Mouse (Mus musculus): ENCODE measurements around the gene Ddx23.

Gene Ddx23

DNA sequence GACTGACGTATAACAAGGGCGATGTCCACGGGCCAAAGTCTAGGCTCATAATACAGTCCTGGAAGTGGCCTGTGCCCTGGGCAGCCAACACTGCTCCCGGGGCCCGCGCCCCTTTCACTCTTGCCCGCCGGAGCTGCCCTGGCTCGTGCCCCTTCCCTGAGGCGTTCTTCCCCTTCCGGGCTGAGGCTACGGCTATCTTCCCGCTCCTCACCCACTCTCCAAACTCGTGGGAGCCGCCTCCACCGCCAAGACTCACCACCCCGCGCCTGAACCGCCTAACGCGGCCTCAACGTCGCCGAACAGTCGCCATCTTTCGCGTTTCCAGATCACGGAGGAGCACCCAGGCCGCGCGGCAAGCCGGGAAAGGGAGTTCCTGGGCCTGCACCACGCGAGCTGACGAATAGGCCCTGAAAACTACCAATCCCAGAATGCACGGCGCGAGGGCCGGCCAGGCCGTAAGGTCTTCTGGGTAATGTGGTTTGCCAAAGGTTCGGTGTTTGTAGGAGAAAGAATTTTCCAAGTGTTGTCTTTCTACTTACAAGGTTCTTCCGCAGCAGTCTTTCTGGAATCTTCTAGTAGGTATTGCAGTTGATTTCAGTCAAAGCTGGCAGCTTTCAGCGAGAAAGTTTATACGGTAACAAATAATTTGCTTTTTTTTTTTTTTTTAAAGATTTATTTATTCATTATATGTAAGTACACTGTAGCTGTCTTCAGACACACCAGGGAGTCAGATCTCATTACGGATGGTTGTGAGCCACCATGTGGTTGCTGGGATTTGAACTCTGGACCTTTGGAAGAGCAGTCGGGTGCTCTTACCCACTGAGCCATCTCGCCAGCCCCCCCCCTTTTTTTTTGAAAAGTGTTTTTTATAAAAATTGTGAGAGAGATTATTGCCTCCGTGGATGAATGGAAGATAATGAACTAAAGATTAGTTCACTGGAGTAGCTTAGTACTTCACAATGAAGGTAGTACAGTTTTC lies at the start of gene Ddx23:
TSS of gene Ddx23 (minus strand) at position 328 of the 979 bp plus-strand sequence.
- DNase-seq (ENCODE audit: low read depth) = peak; percentile 97

GRCm38 (mm10) chr15:98710442-98710841 lies 47.7 kb upstream of the Ddx23 start:
- peak; percentile 79 for DNase-seq (ENCODE audit: low read depth)

DNA sequence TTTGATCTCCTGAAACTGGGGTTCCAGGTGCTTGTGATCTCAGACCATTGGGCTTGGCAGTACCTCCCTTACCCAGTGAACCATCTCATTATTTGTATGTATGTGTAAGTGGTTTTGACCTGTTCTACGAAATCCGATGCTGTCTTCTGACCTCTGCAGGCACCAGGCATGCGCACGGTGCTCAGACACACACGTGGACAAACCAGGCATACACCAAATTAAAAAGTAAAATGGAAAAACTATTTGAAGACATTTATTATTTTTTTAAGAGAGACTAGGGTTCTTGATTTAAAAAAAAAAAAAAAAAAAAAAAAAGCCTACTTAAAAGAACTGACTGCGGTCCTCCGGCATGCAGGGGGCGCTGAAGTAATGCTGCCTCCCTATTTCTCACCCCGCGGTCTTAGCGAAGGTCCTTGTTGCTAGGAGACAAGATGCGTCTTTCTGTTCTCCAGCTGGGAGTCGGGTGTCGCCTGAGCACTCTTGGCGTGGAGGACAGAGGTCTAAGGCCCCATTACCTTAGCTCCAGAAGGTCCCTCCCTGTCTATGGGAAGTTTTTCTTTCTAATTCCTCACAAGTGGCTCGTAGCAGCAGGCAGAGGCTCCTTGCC lies 45.2 kb upstream of the Ddx23 start, which contains the start of gene Ccdc65:
TSS of gene Ccdc65 (plus strand) at position 442 of the 607 bp plus-strand sequence.
- peak; percentile 92 for DNase-seq (ENCODE audit: low read depth)

- no peak for DNase-seq (ENCODE audit: low read depth)
Measured at GRCm38 (mm10) chr15:98704312-98704711, 41.6 kb upstream of the Ddx23 start.

- peak; percentile 77 for DNase-seq (ENCODE audit: low read depth)
Measured at GRCm38 (mm10) chr15:98699190-98700105, 36.8 kb upstream of the Ddx23 start.

DNA sequence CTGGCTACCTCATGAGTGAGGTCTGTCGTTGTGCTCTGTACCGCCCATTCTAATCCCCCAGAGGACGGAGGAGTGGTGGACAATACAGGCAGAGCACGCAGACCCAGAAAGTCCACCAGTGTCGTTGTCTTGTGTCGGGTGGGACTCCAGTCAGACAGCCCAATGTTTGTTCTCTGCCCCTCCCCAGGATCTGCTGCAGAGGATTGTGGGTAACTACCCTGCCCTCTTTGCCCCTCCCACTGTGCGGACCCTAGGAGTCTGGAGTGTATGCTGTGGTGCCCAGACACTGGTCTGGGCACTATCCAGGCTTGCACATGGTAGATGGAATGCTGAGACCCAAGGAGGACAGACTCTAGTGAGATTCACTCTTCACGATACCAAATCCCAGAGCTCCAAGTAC lies 33.5 kb upstream of the Ddx23 start:
- DNase-seq (ENCODE audit: low read depth) = no peak

GRCm38 (mm10) chr15:98695726-98696125 lies 33.0 kb upstream of the Ddx23 start:
- DNase-seq (ENCODE audit: low read depth) = no peak

GRCm38 (mm10) chr15:98692171-98692715 lies 29.5 kb upstream of the Ddx23 start:
- DNase-seq (ENCODE audit: low read depth) = peak; percentile 84

- DNase-seq (ENCODE audit: low read depth) = no peak
Measured at GRCm38 (mm10) chr15:98691486-98692147, 28.9 kb upstream of the Ddx23 start.

- DNase-seq (ENCODE audit: low read depth) = no peak
Measured at GRCm38 (mm10) chr15:98689682-98690081, 27.0 kb upstream of the Ddx23 start.

DNA sequence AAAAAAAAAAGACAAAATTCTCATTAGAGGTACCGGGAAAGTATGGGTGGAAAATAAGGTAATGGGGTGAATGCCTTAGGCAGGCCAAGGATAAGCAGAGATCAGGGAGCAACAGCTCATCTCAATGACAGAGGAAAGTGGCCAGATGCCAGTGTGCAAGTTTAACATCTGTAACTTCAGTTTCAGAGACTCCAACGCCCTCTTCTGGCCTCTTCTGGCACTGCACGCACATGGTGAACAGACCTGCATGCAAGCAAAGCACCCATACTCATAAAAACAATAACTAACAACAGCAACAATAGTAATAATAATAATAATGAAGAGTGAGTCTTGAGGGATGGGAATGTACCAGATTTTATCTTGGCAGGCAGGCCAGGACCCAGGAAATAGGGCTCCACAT lies 23.2 kb upstream of the Ddx23 start:
- DNase-seq (ENCODE audit: low read depth) = peak; percentile 41

DNA sequence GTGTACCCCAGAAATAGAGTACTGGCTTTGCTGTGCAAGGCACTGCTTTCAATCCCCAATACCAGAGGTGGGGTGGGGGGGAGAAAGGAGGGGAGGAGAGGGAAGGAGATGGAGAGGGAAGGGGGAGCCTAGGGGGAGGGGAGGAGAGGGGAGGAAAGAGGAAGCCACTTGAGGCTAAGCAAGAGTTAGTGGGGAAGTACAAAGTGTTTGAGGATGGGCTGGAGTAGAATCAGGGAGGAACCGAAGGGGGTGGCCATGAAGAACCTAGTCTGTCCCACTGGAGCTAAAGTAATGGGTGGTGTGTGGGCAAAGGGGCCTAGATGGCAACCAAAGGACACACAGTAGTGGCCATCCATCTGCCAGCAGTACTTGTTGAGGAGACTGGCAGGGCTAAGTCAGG lies 21.1 kb upstream of the Ddx23 start:
- peak; percentile 31 for DNase-seq (ENCODE audit: low read depth)

DNA sequence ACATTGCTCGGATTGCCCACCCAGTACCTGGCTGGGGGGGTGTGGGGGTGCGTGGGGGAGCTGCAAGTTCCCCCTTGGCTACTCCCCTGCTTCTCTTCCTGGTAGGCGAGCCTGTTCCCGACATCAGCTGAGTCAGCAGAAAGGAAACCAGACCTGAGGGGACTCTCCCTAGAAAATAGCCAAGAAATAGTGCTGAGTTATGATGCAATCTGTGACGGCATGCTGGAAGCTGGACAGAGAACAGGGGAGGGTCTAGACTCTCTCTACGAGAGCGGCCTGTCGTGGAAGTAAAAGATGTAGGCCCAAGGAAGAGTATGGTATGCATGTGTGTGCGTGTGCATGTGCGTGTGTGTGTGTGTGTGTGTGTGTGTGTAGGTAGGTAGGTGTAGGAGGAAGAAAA lies 20.5 kb upstream of the Ddx23 start:
- peak; percentile 60 for DNase-seq (ENCODE audit: low read depth)

- no peak for DNase-seq (ENCODE audit: low read depth)
Measured at GRCm38 (mm10) chr15:98681633-98682032, 18.9 kb upstream of the Ddx23 start.

DNA sequence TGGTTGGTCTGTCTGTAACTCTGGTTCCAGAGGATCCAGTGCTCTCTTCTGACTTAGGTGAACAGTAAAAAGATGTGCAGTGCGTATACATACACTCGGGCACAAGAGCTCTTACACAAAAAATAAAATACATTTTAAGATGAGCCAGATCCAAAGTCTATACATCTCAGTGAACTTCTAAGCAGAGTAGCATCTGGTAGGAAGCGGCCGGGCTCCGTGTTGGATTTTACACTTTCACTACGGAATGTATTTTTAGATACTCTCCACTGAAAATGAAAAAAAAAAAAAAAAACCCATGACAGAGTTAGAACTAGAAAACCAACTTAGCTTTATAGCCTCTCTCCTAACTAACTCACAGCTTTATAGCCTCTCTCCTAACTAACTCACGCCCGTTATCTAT lies 18.0 kb upstream of the Ddx23 start:
- no peak for DNase-seq (ENCODE audit: low read depth)

GRCm38 (mm10) chr15:98677977-98678376 lies 15.3 kb upstream of the Ddx23 start:
- DNase-seq (ENCODE audit: low read depth) = no peak

GRCm38 (mm10) chr15:98676940-98677728 lies 14.4 kb upstream of the Ddx23 start, which contains the start of gene Rnd1:
Gene Rnd1 (minus strand): TSS chr15:98677461.
- DNase-seq (ENCODE audit: low read depth) = no peak

DNA sequence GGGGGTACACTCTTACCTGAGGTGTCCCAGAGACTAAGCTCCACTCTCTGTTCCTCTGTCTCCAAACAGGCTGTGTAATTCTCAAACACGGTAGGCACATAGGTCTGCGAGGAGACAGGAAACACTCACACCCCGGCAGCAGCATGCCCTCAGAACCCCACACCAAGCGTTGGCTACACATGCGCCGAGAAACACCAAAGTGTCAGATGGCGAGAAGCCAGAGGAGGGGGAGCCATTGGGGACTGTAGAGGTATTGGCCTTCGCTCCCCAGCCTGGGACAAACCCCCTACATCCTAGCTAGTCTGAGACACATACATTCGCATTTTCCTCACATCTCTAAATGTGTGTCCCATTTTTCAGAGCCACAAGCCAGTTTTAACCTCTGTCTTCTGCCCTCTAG lies 13.8 kb upstream of the Ddx23 start:
- DNase-seq (ENCODE audit: low read depth) = no peak

DNA sequence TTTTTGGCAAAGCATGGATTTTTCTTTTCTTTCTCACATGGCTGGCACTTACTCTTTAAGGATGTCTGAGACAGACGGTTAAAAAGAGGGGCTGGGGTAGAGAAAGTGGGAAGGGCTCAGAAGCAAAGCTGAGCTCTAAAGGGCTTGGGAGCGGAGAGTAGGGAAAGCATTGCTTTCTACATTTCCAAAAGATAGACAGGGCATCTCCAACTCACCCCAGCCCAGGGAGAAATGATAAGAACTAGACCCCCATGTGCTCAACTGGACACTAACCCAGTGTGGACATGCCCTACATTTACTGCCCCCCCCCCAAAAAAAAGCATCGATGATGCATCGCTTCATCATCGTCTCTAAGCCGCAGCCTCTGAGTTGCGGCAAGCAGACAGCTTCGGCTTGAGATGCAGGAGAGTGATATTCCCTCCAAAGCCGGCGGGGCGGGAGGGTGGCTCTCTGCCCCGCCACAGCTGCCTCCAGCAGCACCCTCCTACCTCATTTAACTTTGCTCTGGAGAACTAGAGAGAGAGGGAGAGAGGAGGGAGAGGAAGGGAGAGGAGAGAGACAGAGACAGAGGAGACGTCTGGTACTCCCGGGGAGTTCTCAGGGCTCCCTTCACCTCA lies 13.0 kb upstream of the Ddx23 start:
- DNase-seq (ENCODE audit: low read depth) = no peak

- DNase-seq (ENCODE audit: low read depth) = no peak
Measured at GRCm38 (mm10) chr15:98674994-98675545, 12.4 kb upstream of the Ddx23 start.

All from 416B (cell line).